Mouse (Mus musculus): ENCODE results near the gene Akna.

Akna gene

GRCm38 (mm10) chr4:63356981-63357570, 46.1 kb downstream of the Akna start:
- in situ Hi-C loops (cut with MboI; ENCODE audit: low pct_unique_long_range_greater_than_20kb in 1 of 2, low sequenced_read_pairs in 2 of 2, unreplicated experiment in 1 of 2): loop anchor here in 1 of 2 experiments (25.0 kb wide), 1 partner anchor 580 kb away; no protein-coding TSS in a partner anchor

DNA sequence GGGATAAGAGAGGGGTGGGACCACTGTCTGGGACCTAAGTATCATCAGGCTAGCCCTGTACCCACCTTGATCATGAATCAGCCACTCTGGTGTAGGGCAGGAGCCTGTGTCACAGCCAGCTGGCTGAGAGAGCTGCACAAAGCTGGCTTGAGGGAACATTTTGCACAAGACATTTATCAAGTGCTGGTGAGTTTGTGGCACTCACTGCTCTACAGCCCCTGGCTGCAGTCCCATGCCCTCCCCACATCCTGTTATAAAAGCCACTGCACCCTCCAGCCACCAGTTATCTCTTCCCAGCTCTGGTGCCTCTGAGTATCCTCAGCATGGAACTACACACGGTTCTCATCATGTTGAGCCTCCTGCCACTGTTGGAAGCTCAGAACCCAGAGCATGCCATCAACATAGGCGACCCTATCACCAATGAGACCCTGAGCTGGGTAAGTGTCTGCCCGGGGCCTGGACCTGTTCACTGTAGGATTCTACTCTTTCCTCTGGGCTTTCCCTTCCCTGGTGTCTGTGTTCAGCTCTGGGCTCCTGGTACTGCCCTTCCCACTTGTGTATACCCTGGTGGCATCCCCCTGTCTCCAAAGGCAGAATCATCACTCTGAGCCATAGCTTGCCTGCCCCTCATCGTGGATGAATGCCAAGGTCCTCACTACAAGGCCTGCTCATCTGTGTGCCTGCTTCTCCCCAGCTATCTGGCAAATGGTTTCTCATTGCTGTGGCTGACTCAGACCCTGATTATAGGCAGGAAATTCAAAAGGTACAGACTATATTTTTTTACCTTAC, 47.1 kb downstream of the Akna start, which contains the start of gene Orm3:
Gene Orm3 (plus strand): TSS at position 286 of the 789 bp plus-strand sequence.
- in situ Hi-C loops (cut with MboI; ENCODE audit: low pct_unique_long_range_greater_than_20kb in 1 of 2, low sequenced_read_pairs in 2 of 2, unreplicated experiment in 1 of 2): loop anchor here in 1 of 2 experiments (25.0 kb wide), 1 partner anchor 581 kb away; no protein-coding TSS in a partner anchor

- in situ Hi-C loops (cut with MboI; ENCODE audit: low pct_unique_long_range_greater_than_20kb in 1 of 2, low sequenced_read_pairs in 2 of 2, unreplicated experiment in 1 of 2): no loop called here
Measured at GRCm38 (mm10) chr4:63348524-63348923, 54.6 kb downstream of the Akna start.

- in situ Hi-C loops (cut with MboI; ENCODE audit: low pct_unique_long_range_greater_than_20kb in 1 of 2, low sequenced_read_pairs in 2 of 2, unreplicated experiment in 1 of 2): no loop called here
Measured at GRCm38 (mm10) chr4:63346659-63347058, 56.5 kb downstream of the Akna start.

DNA sequence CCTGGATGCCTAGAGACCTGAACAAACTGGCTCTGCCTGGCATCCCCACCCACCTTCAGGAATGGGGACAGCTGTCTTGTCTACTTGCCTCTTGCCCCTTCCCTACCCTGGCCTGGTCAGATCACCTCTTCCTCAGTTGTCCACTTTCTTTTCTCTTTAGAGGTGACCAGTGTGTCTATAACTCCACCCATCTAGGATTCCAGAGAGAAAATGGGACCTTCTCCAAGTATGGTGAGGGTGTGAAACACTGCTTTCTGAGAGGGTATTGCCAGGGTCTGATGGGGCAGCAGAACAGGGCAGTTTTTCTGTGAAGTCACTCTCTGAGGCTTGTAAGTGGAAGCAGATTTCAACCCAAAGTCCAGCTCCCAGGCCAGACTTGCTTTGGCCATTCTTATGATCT, 57.9 kb downstream of the Akna start:
- in situ Hi-C loops (cut with MboI; ENCODE audit: low pct_unique_long_range_greater_than_20kb in 1 of 2, low sequenced_read_pairs in 2 of 2, unreplicated experiment in 1 of 2): no loop called here

DNA sequence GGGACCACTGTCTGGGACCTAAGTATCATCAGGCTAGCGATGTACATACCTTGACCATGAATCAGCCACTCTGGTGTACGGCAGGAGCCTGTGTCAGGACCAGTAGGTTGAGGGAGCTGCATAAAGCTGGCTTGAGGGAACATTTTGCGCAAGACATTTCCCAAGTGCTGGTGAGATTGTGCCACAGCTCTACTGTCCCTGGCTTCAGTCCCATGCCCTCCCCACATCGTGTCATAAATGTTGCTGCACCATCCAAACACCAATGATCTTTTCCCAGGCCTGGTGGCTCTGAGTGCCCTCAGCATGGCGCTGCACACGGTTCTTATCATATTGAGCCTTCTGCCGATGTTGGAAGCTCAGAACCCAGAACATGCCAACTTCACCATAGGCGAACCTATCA, 58.9 kb downstream of the Akna start, which contains the start of gene Orm1:
Gene Orm1 (plus strand): TSS at position 266 of the 400 bp plus-strand sequence.
- in situ Hi-C loops (cut with MboI; ENCODE audit: low pct_unique_long_range_greater_than_20kb in 1 of 2, low sequenced_read_pairs in 2 of 2, unreplicated experiment in 1 of 2): no loop called here

DNA sequence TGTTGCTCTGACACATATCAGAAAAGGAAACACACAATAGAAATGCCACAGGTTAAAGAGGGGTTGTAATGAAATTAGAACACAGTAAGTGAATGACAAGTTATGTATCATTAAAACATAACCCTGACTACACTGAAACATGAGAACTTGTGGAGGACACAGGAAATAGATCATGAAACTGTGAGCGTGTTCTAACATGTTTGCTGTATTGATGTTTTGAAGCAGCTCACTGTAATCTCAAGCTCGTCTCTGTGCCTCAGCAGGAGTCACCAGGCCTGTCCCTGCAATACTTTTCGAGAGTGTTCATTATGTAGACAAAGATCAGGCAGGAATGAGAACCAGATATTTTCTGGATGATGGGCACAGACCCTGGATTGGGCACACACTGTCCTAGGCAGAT, 59.5 kb downstream of the Akna start:
- in situ Hi-C loops (cut with MboI; ENCODE audit: low pct_unique_long_range_greater_than_20kb in 1 of 2, low sequenced_read_pairs in 2 of 2, unreplicated experiment in 1 of 2): no loop called here

- in situ Hi-C loops (cut with MboI; ENCODE audit: low pct_unique_long_range_greater_than_20kb in 1 of 2, low sequenced_read_pairs in 2 of 2, unreplicated experiment in 1 of 2): no loop called here
Measured at GRCm38 (mm10) chr4:63342491-63342890, 60.7 kb downstream of the Akna start.

- in situ Hi-C loops (cut with MboI; ENCODE audit: low pct_unique_long_range_greater_than_20kb in 1 of 2, low sequenced_read_pairs in 2 of 2, unreplicated experiment in 1 of 2): no loop called here
Measured at GRCm38 (mm10) chr4:63338414-63339076, 64.6 kb downstream of the Akna start.

- in situ Hi-C loops (cut with MboI; ENCODE audit: low pct_unique_long_range_greater_than_20kb in 1 of 2, low sequenced_read_pairs in 2 of 2, unreplicated experiment in 1 of 2): no loop called here
Measured at GRCm38 (mm10) chr4:63333403-63333802, 69.8 kb downstream of the Akna start.

DNA sequence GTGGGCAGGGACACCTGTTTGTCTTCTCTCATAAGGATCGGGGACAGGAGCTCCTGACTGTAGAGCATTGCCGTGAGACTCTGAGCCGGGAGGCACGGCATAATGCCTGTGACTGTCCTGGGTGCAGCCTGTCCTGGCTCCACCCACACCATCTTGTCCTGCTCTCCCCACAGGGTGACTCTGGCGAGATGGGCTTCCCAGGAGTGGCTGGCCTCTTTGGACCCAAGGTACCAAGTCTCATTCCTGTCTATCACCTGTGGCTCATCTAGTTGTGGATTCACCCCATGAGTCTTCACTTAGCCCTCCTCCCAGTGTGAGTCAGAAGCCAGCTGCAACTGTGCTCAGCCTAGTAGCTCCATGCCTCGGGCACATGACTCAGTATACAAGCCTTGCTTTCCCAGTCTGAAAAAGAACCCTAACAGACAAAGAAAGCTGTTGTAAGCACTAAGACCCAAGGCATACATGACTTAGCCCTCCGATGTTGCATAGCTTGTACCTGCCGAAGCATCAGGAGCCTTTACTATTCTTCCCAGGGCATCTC, 79.8 kb downstream of the Akna start:
- in situ Hi-C loops (cut with MboI; ENCODE audit: low pct_unique_long_range_greater_than_20kb in 1 of 2, low sequenced_read_pairs in 2 of 2, unreplicated experiment in 1 of 2): no loop called here

- in situ Hi-C loops (cut with MboI; ENCODE audit: low pct_unique_long_range_greater_than_20kb in 1 of 2, low sequenced_read_pairs in 2 of 2, unreplicated experiment in 1 of 2): loop anchor here (10.0 kb wide), 2 partner anchors 105 to 155 kb away; partner anchors contain the start of gene Col27a1 (in 1 of the 2)
Measured at GRCm38 (mm10) chr4:63319566-63319965, 83.6 kb downstream of the Akna start.
